Mouse (Mus musculus) bone marrow macrophage, adult 2 months (primary cell): ENCODE results near the gene Ier2. TPM values are rescaled to one million over a fixed set of nuclear protein-coding genes. Genes with fewer than 3 reads are reported as not detected.
A peak's percentile ranks its signal among the peaks of the same experiment; 100 is the strongest.

Source experiments
- H3K27ac ChIP-seq: 2 replicates; pipeline ENCODE4 v1.5.1; 2012; ENCODE audit warnings: low read depth, low read length; ENCODE audit not compliant: insufficient read depth
- H3K4me1 ChIP-seq: 2 replicates; pipeline ENCODE4 v1.6.1; 2012; ENCODE audit warnings: low read length; ENCODE audit not compliant: control insufficient read depth, insufficient read depth
- H3K4me3 ChIP-seq: 2 replicates; pipeline ENCODE4 v1.5.1; 2012; ENCODE audit warnings: mild to moderate bottlenecking, low read length, moderate library complexity; ENCODE audit not compliant: insufficient read depth
- CTCF ChIP-seq: IDR thresholded peaks from 2 replicates; pipeline ENCODE4 v1.5.1; 2012; ENCODE audit warnings: low read depth, mild to moderate bottlenecking, low read length, moderate library complexity
- POLR2A ChIP-seq: IDR thresholded peaks from 2 replicates; pipeline ENCODE4 v1.6.1; 2012; ENCODE audit warnings: mild to moderate bottlenecking, low read depth, low read length, borderline replicate concordance
- polyA plus RNA-seq: library from polyadenylated mRNA; stranded (reverse); fragments of >200 nt; gene quantifications from 2 replicates; pipeline ENCODE4 v1.2.4, GENCODE M21; 2012; ENCODE audit not compliant: missing spikeins, insufficient read depth, insufficient read length

The Ier2 gene
- polyA plus RNA-seq, 1 experiment, result 24.7 TPM

- TF ChIP-seq CTCF, result no peak
- peak; percentile 23; the same call in 1 of the 2 replicates for TF ChIP-seq POLR2A
- peak overlapping the region; percentile 89 for H3K27ac ChIP-seq
- H3K4me1 ChIP-seq, result peaks cover 18% of the 10 kb centered on the region
- peak overlapping the region; percentile 81 for H3K4me3 ChIP-seq
Observed at GRCm38 (mm10) chr8:84663483-84664327, 1.1 kb upstream of the Ier2 start.

- H3K4me3 ChIP-seq, result peak overlapping the region; percentile 87
- no peak for TF ChIP-seq CTCF
- no peak for TF ChIP-seq POLR2A
- H3K4me1 ChIP-seq, result peaks cover 24% of the 10 kb centered on the region
- peak overlapping the region; percentile 79 for H3K27ac ChIP-seq
Observed at GRCm38 (mm10) chr8:84661961-84662571, 586 bp downstream of the Ier2 start.

GRCm38 (mm10) chr8:84661458-84661871 lies 1.2 kb downstream of the Ier2 start:
- H3K4me1 ChIP-seq, result peaks cover 25% of the 10 kb centered on the region
- peak overlapping the region; percentile 87 for H3K4me3 ChIP-seq
- no peak for TF ChIP-seq POLR2A
- no peak for TF ChIP-seq CTCF

GRCm38 (mm10) chr8:84660819-84661457 lies 1.7 kb downstream of the Ier2 start:
- TF ChIP-seq CTCF (no peak), POLR2A (no peak)
- Histone ChIP-seq H3K27ac (peak overlapping the region; percentile 79), H3K4me1 (peaks cover 24% of the 10 kb centered on the region), H3K4me3 (peak overlapping the region; percentile 87)

More at GRCm38 (mm10) chr8:84661458-84661871, 1.2 kb downstream of the Ier2 start:
- H3K27ac ChIP-seq, result peak overlapping the region; percentile 79

- Histone ChIP-seq H3K4me1 (peaks cover 24% of the 10 kb centered on the region), H3K27ac (peak overlapping the region; percentile 79), H3K4me3 (peak overlapping the region; percentile 87)
- TF ChIP-seq CTCF (no peak), POLR2A (no peak)
Observed at GRCm38 (mm10) chr8:84659936-84660818, 2.5 kb downstream of the Ier2 start.

GRCm38 (mm10) chr8:84658951-84659350 lies 3.7 kb downstream of the Ier2 start:
- no peak overlapping the region for H3K27ac ChIP-seq
- no peak for TF ChIP-seq POLR2A
- TF ChIP-seq CTCF, result no peak
- H3K4me1 ChIP-seq, result peaks cover 24% of the 10 kb centered on the region
- H3K4me3 ChIP-seq, result no peak overlapping the region

- Histone ChIP-seq H3K4me1 (peaks cover 19% of the 10 kb centered on the region), H3K4me3 (no peak overlapping the region), H3K27ac (no peak overlapping the region)
- TF ChIP-seq POLR2A (no peak), CTCF (no peak)
Observed at GRCm38 (mm10) chr8:84657680-84658079, 5.0 kb downstream of the Ier2 start.

- Histone ChIP-seq H3K4me1 (peaks cover 19% of the 10 kb centered on the region), H3K27ac (no peak overlapping the region), H3K4me3 (peak overlapping the region; percentile 46; the same call in 1 of the 2 replicates)
- TF ChIP-seq POLR2A (no peak), CTCF (no peak)
Observed at GRCm38 (mm10) chr8:84657203-84657602, 5.4 kb downstream of the Ier2 start.

- Histone ChIP-seq H3K27ac (peak overlapping the region; percentile 22), H3K4me1 (peaks cover 19% of the 10 kb centered on the region), H3K4me3 (peak overlapping the region; percentile 46)
- TF ChIP-seq POLR2A (no peak), CTCF (no peak)
Observed at GRCm38 (mm10) chr8:84656641-84657126, 6.0 kb downstream of the Ier2 start.

GRCm38 (mm10) chr8:84656191-84656525 lies 6.5 kb downstream of the Ier2 start:
- Histone ChIP-seq H3K4me1 (peaks cover 19% of the 10 kb centered on the region), H3K4me3 (peak overlapping the region; percentile 46; the same call in 1 of the 2 replicates), H3K27ac (0 out of 2 replicates have a peak overlapping the region, but pooled peaks have one; percentile 22)
- TF ChIP-seq POLR2A (no peak), CTCF (no peak)
